Mouse (Mus musculus) forebrain, embryonic 14.5 days (tissue): ENCODE data around the gene Kcnip1. TPM values are rescaled to one million over a fixed set of nuclear protein-coding genes. Genes with fewer than 3 reads are reported as not detected.
A peak's percentile ranks its signal among the peaks of the same experiment; 100 is the strongest.

Experiments used
- ATAC-seq: fragments of 200-750 bp; cut with Nextera tagmentation; 2 replicates; pipeline ENCODE4 v1.8.0; 2017; ENCODE audit warnings: mild to moderate bottlenecking, moderate library complexity
- DNase-seq: peaks from one replicate; pipeline ENCODE4 v3.0.0-alpha.2; 2015; ENCODE audit warnings: low spot score
- H3K27ac ChIP-seq: fragments of 300-500 bp; sonication (generic); 2 replicates; pipeline ENCODE4 v1.5.1; 2014; ENCODE audit warnings: low read depth, mild to moderate bottlenecking, control low read depth, low read length, moderate library complexity
- H3K27me3 ChIP-seq: fragments of 300-500 bp; sonication (generic); replicated peaks from 2 replicates; pipeline ENCODE4 v1.6.1; 2014; ENCODE audit warnings: low read length, control low read depth, mixed read lengths; ENCODE audit not compliant: control insufficient read depth, insufficient read depth
- H3K36me3 ChIP-seq: fragments of 300-500 bp; sonication (generic); 2 replicates; pipeline ENCODE4 v1.6.1; 2014; ENCODE audit warnings: low read length, control low read depth; ENCODE audit not compliant: control insufficient read depth, insufficient read depth
- H3K4me1 ChIP-seq: fragments of 300-500 bp; sonication (generic); 2 replicates; pipeline ENCODE4 v1.6.1; 2014; ENCODE audit warnings: antibody characterized with exemption, low read length, control low read depth; ENCODE audit not compliant: control insufficient read depth, insufficient read depth
- H3K4me2 ChIP-seq: fragments of 300-500 bp; sonication (generic); 2 replicates; pipeline ENCODE4 v1.6.1; 2014; ENCODE audit warnings: mild to moderate bottlenecking, control low read depth, low read length
- H3K4me3 ChIP-seq: fragments of 300-500 bp; sonication (generic); 2 replicates; pipeline ENCODE4 v1.5.1; 2014; ENCODE audit warnings: low read depth, low read length, control low read depth
- H3K9ac ChIP-seq: fragments of 300-500 bp; sonication (generic); 2 replicates; pipeline ENCODE4 v1.6.1; 2014; ENCODE audit warnings: mild to moderate bottlenecking, low read length, control low read depth, moderate library complexity
- H3K9me3 ChIP-seq: fragments of 300-500 bp; sonication (generic); replicated peaks from 2 replicates; pipeline ENCODE4 v1.6.1; 2016; ENCODE audit warnings: low read length, control low read depth, mixed read lengths; ENCODE audit not compliant: control insufficient read depth
- WGBS: fragments of 180-500 bp; shearing (Covaris S2); extraction: QIAGEN DNeasy Blood & Tissue Kit; methylation state at CpG from one replicate; pipeline ENCODE4 v1.1.7; 2014; 5-methylcytosine and 5-hydroxymethylcytosine counted together
- polyA plus RNA-seq: library from polyadenylated mRNA; unstranded; fragments of >200 nt; fragmentation: Nextera tagmentation; extraction: Ambion mirVana; gene quantifications from 2 replicates; pipeline ENCODE4 v1.2.1, GENCODE M21; 2014

The Kcnip1 gene
- polyA plus RNA-seq, 1 experiment from 2014 or later: 55.7 TPM

- Histone ChIP-seq H3K4me1 (no peaks in the 10 kb centered on the region), H3K9ac (no peak overlapping the region), H3K27me3 (no peaks in the 10 kb centered on the region), H3K4me3 (no peak overlapping the region), H3K36me3 (no peaks in the 10 kb centered on the region), H3K9me3 (no peaks in the 10 kb centered on the region), H3K27ac (no peak overlapping the region), H3K4me2 (no peak overlapping the region)
- DNase-seq (no peak), ATAC-seq (0 out of 2 replicates have a peak, but pooled peaks have one; percentile 48)
- WGBS: 52% methylated on average over 6 of the region's 6 CpGs
These were observed 324.6 kb downstream of the Kcnip1 start for GRCm38 (mm10) chr11:33668376-33668775.

GRCm38 (mm10) chr11:33663599-33663998 is 329.4 kb downstream of the Kcnip1 start:
- Histone ChIP-seq H3K4me1 (no peaks in the 10 kb centered on the region), H3K27ac (no peak overlapping the region), H3K36me3 (no peaks in the 10 kb centered on the region), H3K4me3 (no peak overlapping the region), H3K4me2 (no peak overlapping the region), H3K27me3 (no peaks in the 10 kb centered on the region), H3K9me3 (no peaks in the 10 kb centered on the region), H3K9ac (no peak overlapping the region)
- WGBS: 97% methylated on average over 2 of the region's 2 CpGs
- ATAC-seq (no peak), DNase-seq (no peak)

DNA sequence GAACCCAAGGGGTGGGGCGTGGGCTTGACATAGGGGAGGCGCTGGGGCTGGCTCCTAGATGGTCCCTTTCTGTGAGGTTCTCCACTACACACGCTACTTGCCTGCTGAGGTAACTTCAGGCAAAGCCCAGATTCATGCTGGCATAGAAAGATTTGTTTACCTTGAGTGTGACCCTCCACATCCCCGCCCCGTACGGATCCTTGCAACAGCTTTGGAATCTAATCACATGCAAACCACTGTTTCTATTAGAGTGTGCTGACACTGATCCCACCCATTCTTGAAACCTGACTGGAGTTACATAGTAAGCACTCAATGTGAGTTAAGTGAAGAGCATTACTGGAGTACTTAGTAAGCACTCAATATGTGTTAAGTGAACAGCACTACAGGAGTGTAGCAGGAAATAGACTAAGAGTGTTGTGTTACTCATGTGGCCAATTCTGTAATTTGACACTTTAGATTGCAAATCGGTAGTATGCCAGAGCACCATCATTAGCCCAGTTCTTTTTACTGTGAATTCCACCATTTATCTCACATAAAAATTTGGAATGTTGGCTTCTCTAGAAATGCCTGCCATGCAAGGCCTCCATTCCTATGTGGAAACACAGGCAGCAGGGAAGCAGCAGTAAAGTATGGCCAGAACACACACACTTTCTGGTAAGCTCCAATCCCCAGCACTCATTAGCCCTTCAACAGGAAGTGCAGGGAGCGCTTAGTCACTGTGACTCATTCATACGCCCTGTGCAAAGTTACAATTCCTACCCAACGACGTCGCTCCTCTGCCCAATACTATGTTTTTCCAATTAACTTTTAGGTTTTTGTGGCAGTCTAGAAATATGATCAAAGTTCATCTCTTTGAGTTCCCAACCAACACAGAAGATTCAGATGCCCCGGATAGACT is 332.7 kb downstream of the Kcnip1 start:
- Histone ChIP-seq H3K27ac (no peak overlapping the region), H3K9me3 (no peaks in the 10 kb centered on the region), H3K9ac (no peak overlapping the region), H3K4me3 (no peak overlapping the region), H3K4me2 (no peak overlapping the region), H3K27me3 (no peaks in the 10 kb centered on the region), H3K36me3 (no peaks in the 10 kb centered on the region), H3K4me1 (no peaks in the 10 kb centered on the region)
- WGBS: 80% methylated on average over 13 of the region's 13 CpGs
- no peak for ATAC-seq
- DNase-seq: no peak

DNA sequence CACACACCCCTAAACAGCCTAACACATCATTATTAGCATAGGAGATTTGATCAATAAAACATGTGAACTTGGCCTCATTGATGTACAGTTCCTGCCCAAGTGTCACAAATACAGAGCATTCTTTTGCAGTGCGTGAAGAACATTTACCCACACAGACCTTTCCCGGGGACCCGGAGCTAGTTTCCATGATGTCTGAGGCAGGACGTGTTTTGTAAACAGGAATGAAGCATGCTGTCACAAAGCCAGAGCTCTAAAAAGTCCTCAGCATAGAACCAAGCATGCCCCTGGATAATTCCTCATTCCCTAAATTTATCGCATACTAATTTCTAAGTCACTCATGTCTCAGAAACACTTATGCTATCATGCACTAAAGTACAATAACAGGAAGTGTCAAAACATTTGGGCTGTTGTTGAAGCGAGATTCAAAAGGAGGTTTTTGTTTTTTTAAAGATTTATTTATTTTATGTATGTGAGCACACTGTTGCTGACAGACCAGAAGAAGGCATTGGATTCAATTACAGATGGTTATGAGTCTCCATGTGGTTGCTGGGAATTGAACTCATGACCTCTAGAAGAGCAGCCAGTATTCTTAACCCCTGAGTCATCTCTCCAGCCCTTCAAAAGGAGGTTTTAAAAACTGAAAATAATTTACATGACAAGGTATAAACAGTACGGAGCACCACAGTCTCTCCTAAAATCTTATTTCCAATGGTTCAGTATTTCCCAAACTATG is 336.9 kb downstream of the Kcnip1 start:
- ATAC-seq: no peak
- Histone ChIP-seq H3K4me2 (no peak overlapping the region), H3K27ac (no peak overlapping the region), H3K27me3 (no peaks in the 10 kb centered on the region), H3K4me1 (no peaks in the 10 kb centered on the region), H3K4me3 (no peak overlapping the region), H3K9ac (no peak overlapping the region), H3K9me3 (no peaks in the 10 kb centered on the region), H3K36me3 (no peaks in the 10 kb centered on the region)
- WGBS: 84% methylated on average over 7 of the region's 7 CpGs
- DNase-seq: no peak

DNA sequence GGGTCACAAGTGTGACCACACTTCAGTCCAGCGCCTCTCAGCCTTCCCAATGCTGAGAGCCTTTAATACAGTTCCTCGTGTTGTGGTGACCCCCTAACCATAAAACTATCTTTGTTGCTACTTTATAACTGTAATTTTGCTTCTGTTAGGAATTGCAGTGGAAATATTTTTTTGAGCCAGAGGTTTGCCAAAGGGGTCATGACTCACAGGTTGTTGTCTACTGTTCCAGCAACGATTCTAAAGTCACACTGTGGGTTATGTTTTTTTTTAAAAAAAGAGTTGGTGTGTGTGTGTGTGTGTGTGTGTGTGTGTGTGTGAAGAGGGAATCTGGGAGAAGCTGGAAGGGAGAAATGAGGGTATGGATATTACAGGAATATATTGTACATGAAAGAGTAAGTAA is 337.7 kb downstream of the Kcnip1 start:
- H3K9me3 ChIP-seq: no peaks in the 10 kb centered on the region
- H3K4me3 ChIP-seq: no peak overlapping the region
- H3K4me2 ChIP-seq: no peak overlapping the region
- WGBS: 85% methylated on average over 3 of the region's 3 CpGs
- DNase-seq (no peak), ATAC-seq (no peak)
- no peaks in the 10 kb centered on the region for H3K27me3 ChIP-seq
- H3K9ac ChIP-seq: no peak overlapping the region
- no peak overlapping the region for H3K27ac ChIP-seq
- no peaks in the 10 kb centered on the region for H3K4me1 ChIP-seq
- no peaks in the 10 kb centered on the region for H3K36me3 ChIP-seq

GRCm38 (mm10) chr11:33654485-33654884 is 338.5 kb downstream of the Kcnip1 start:
- Histone ChIP-seq H3K9me3 (no peaks in the 10 kb centered on the region), H3K4me1 (no peaks in the 10 kb centered on the region), H3K27me3 (no peaks in the 10 kb centered on the region), H3K4me2 (no peak overlapping the region), H3K9ac (no peak overlapping the region), H3K36me3 (no peaks in the 10 kb centered on the region), H3K4me3 (no peak overlapping the region), H3K27ac (no peak overlapping the region)
- DNase-seq (no peak), ATAC-seq (no peak)
- 90% methylated on average over 2 of the region's 2 CpGs for WGBS

- H3K27me3 ChIP-seq: no peaks in the 10 kb centered on the region
- H3K4me3 ChIP-seq: no peak overlapping the region
- H3K4me2 ChIP-seq: no peak overlapping the region
- H3K4me1 ChIP-seq: no peaks in the 10 kb centered on the region
- no peak overlapping the region for H3K9ac ChIP-seq
- DNase-seq (no peak), ATAC-seq (no peak)
- H3K27ac ChIP-seq: no peak overlapping the region
- H3K9me3 ChIP-seq: no peaks in the 10 kb centered on the region
- 73% methylated on average over 2 of the region's 2 CpGs for WGBS
- no peaks in the 10 kb centered on the region for H3K36me3 ChIP-seq
These were observed 343.6 kb downstream of the Kcnip1 start for GRCm38 (mm10) chr11:33649358-33649757.

DNA sequence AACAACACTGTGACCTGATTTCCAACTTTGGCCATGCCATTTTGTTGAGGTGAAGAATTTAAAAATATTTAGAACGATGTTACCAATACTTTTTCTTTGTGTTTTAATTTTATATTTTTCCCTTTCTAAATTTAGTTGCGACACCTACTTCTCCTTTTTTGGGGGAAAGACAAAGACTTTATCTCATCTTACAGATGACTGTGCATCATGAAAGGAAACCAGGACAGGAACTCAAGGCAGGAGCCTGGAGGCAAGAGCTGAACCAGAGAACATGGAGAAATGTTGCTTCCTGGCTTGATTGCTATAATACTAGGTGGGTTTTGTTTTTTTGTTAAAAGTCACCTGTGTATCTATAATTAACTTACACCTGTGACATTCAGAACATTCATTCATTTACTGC is 355.8 kb downstream of the Kcnip1 start:
- H3K4me2 ChIP-seq: no peak overlapping the region
- H3K4me3 ChIP-seq: no peak overlapping the region
- H3K27me3 ChIP-seq: no peaks in the 10 kb centered on the region; the same call in 1 of the 2 replicates
- H3K9me3 ChIP-seq: no peaks in the 10 kb centered on the region; the same call in 1 of the 2 replicates
- ATAC-seq: no peak
- H3K36me3 ChIP-seq: no peaks in the 10 kb centered on the region
- no peak for DNase-seq
- 94% methylated on average over 2 of the region's 2 CpGs for WGBS
- H3K9ac ChIP-seq: no peak overlapping the region
- H3K27ac ChIP-seq: no peak overlapping the region
- no peaks in the 10 kb centered on the region for H3K4me1 ChIP-seq
